Mouse (Mus musculus): Measurements from ENCODE around the gene Tmem255a.
"Not testable (repeated sequence)": the region's sequence is repeated elsewhere in the genome, so short reads cannot be mapped to it uniquely, and the experiment has no call there.

Gene Tmem255a

DNA sequence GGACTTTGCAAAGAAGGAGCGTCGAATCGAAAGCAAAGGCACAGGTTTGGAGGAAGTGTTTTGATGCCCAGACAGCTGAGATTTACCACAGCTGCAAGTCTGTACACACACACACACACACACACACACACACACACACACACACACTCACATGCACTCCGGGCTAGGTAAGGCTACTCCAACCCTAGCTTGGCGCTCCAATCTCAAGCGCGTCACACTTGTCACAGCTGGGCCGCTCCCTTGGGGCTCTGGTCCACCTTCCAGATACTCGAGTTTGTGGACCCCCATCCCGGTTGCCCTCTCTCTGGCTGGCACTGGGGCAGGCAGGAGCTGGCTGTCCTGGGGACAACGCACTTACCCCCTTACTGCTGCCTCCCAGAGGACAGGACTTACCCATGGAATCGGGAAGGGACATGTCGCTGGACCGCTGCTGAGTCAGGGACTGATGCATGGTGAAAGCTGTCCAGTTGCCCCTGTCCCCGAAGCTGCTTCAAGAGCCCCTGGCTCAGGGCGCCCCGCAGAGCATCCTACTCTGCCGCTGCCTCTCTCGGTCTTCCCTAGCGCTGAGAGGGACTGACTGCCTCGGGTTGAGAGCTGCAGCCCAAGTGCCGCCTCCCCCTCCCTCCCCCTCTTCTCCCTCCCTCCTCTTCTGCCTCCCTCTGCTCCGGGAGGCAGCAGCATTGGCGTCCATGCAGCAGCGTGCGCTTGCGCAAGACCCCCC, at the start of gene Tmem255a:
Gene Tmem255a, minus strand, starts transcription at position 589 of the 721 bp plus-strand sequence.
- no peak for DNase-seq (ENCODE audit: low read depth, low spot score)

GRCm38 (mm10) chrX:38259610-38260009, 7.4 kb upstream of the Tmem255a start:
- DNase-seq (ENCODE audit: low read depth, low spot score), result no peak

- DNase-seq (ENCODE audit: low read depth, low spot score), result no peak
Measured at GRCm38 (mm10) chrX:38250352-38250950, 1.8 kb downstream of the Tmem255a start.

GRCm38 (mm10) chrX:38249640-38250351, 2.4 kb downstream of the Tmem255a start:
- no peak for DNase-seq (ENCODE audit: low read depth, low spot score)

- no peak for DNase-seq (ENCODE audit: low read depth, low spot score)
Measured at GRCm38 (mm10) chrX:38247601-38248000, 4.6 kb downstream of the Tmem255a start.

DNA sequence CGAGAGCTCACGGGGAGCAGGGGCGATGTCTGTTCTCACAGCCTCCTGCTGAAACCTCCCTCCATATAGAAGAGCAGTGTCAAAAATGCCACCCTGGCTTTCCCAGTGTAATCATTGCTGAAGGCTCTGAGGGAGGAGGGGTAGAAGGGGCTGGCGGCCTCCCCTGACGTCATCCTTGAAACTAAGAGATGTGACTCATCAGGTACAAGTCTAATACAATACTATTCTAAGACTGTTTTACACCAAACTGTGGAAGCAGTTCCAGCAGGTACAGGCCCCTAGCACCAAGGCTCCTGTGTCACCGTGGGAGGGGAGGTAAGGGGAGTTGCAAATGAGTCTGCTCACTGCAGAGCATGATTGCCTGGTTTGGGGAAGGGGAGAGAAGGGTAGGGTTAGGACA, 5.1 kb downstream of the Tmem255a start:
- DNase-seq (ENCODE audit: low read depth, low spot score), result no peak

GRCm38 (mm10) chrX:38237731-38238130, 14.5 kb downstream of the Tmem255a start:
- DNase-seq (ENCODE audit: low read depth, low spot score), result no peak

DNA sequence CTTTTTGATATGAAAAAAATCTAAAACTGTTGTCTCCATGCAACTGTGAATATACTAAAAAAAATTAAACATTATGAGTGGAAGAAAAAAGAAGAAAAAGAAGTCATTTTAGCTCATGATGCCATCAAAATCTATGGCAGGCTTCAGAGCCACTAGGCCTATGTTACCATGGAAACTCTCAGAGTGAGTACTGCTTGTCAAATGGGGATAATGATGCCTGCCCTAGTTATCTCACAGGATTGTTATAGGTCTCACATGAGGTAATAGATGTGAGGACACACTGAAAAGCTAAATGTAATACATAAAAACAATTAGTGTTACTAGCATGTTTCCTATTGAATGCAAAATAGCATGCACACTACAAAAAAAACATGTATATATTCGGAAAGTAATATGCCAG, 22.4 kb downstream of the Tmem255a start:
- no peak for DNase-seq (ENCODE audit: low read depth, low spot score)

DNA sequence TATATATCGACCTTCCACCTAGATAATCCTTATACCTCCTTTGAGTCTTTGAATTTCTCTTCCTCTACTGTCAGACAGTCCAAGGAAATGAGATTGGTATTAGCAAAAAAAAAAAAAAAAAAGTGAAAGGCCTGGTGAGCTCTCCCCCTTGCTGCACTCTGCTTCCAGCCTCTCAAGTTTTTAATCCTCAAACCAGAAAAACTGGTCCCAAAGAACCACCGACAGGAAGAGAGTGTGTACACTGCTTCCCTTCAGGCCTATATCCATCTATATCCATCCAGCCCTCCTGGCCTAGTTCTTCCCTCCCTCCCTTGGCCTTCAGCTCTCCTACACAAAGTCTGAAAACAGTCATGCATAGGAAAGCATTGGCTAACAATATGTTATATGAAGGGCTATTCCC, 29.5 kb downstream of the Tmem255a start:
- no peak for DNase-seq (ENCODE audit: low read depth, low spot score)

- no peak for DNase-seq (ENCODE audit: low read depth, low spot score)
Measured at GRCm38 (mm10) chrX:38217676-38217991, 34.6 kb downstream of the Tmem255a start.

- DNase-seq (ENCODE audit: low read depth, low spot score), result no peak
Measured at GRCm38 (mm10) chrX:38216986-38217675, 35.1 kb downstream of the Tmem255a start.

GRCm38 (mm10) chrX:38207392-38207791, 44.8 kb downstream of the Tmem255a start:
- DNase-seq (ENCODE audit: low read depth, low spot score), result no peak

DNA sequence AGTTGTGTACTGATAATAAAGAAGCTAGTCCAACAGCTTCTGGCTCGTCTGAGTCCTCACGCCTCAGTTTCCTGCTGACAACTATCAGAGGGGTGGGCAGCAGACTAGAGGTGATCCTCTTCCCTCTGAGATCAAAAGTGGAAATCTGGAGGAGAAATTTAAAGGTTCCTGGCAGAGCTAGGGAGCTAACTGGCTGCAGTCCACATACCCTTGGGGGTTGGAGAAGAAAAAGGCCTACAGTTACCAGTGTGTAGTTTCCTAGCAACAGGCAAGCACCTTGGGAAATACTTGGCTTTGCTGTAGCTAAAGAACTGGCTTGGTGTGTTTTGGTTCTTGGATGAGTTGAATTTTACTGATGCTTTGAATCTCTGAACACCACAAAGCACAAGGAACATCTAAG, 50.4 kb downstream of the Tmem255a start:
- DNase-seq (ENCODE audit: low read depth, low spot score), result no peak

- no peak for DNase-seq (ENCODE audit: low read depth, low spot score)
Measured at GRCm38 (mm10) chrX:38190458-38190764, 61.8 kb downstream of the Tmem255a start.

DNA sequence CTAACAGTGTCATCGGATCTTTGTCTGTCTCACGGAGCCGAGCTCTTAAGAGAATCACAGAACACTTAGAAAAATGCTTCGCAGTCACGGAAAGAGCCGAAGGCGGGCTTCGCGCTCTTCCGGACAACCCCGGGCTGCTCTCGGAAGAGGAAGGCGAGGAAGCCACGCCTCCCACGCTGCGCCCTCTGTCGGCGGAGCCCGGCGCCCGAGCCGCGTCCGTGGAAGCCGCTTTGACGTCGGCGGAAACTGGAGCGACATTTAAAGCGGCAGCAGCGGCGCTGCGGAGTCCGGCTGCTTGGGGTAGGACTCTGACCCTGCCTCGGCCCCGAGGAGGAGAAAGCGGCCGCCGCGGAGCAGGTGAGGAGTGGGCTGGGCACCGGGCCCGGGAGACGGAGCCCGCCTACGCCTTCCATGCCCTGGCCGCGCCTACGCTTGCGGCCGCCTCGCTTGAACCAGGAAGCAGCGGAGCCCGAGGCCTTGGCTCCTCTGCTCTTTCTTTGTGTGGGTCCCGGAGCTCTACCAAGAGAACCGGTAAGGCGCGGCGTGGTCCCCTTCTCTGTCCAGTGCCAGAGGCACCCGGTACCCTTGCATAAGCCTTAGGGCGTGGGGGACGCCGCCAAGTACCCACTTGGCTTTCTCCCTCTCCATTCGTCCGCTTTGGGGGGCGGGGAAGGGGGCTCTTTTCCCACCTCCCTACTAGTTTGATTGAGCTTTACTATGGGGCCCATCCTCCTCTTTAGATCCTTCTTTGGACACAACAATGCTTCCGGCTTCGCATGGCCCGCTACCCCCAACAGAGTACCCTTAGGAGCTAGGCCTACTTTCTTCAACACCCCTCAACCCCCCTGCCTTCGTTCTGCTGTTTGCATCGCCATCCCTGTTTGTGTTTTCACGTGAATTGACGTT, 62.4 kb downstream of the Tmem255a start, which contains the start of gene Zbtb33:
Gene Zbtb33, plus strand, starts transcription at position 242 of the 906 bp plus-strand sequence.
- peak; percentile 46 for DNase-seq (ENCODE audit: low read depth, low spot score)

- DNase-seq (ENCODE audit: low read depth, low spot score), result no peak
Measured at GRCm38 (mm10) chrX:38185520-38185919, 66.7 kb downstream of the Tmem255a start.

- no peak for DNase-seq (ENCODE audit: low read depth, low spot score)
Measured at GRCm38 (mm10) chrX:38181608-38182258, 70.5 kb downstream of the Tmem255a start.

GRCm38 (mm10) chrX:38180656-38181607, 71.3 kb downstream of the Tmem255a start:
- no peak for DNase-seq (ENCODE audit: low read depth, low spot score)

- DNase-seq (ENCODE audit: low read depth, low spot score), result not testable (repeated sequence)
Measured at GRCm38 (mm10) chrX:38179891-38180310, 72.3 kb downstream of the Tmem255a start.

DNA sequence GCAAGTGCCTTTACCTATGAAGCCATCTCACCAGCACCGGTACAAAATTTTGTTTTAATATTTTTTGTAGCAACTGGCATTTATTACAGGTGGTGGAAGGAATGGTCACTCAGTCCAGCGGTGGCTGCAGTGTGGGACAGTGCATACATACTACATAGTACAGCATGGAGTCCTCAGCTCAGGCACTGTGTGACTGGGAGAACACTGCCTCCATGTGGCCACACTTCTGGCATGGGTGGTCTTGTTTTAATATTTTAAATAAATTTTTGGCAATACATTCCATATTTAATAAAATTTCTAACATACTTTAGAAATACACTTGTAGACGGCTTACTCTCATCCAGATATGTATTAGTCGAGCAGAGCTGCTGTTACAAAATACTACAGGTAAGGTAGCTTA, 85.6 kb downstream of the Tmem255a start:
- no peak for DNase-seq (ENCODE audit: low read depth, low spot score)

Measured in WW6 (cell line).